10 mouse cellular contexts compared by ENCODE assay signal in the genomic region with DNA sequence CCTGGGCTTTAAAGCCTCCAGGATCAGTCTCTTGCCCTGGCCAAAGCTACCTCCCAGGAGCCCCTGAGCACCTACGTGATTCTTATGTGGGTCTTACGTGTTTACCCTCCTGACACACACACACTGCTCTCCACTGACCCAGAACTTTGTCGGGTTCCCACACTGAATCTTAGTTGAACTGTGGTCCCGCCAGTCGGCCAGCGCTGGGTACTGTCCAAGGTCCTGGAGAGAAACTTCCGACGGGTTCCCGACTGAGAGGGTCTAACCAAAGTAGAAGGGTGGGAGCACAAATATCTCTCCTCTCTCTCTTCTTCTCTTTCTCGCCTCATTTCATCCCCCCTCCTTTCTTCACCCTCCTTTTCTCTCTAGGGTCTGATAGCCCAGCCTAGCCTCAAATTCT. TPM values are rescaled to one million over a fixed set of nuclear protein-coding genes. Genes with fewer than 3 reads are reported as not detected.
DNase-seq lines count a peak whose midpoint lies in the region; ATAC-seq lines count a peak whose summit lies in the region.
"Had no signal": no experiment of that assay in that cellular context is flagged by ENCODE, and none has a peak within 500 bp of the region (broad histone marks: within the 10 kb centered on the region; RNA-seq: fewer than 3 reads in every experiment).

No protein-coding gene starts in this region.

- H3K36me3 ChIP-seq in midbrain, embryonic 14.5 days (ENCODE audit: control insufficient read depth, insufficient read depth, low read length), result no peaks in the 10 kb centered on the region
- H3K36me3 ChIP-seq in midbrain, embryonic 13.5 days, result no peaks in the 10 kb centered on the region
- no peaks in the 10 kb centered on the region for H3K36me3 ChIP-seq in embryonic facial prominence, embryonic 14.5 days (ENCODE audit: control insufficient read depth, insufficient read depth, low read length)

- H3K4me3 ChIP-seq in midbrain, embryonic 14.5 days (replicated peaks; ENCODE audit: low read depth, low read length), result no peak overlapping the region
- H3K4me3 ChIP-seq in midbrain, embryonic 13.5 days (replicated peaks), result no peak overlapping the region
- no peak overlapping the region for H3K4me3 ChIP-seq in embryonic facial prominence, embryonic 14.5 days (ENCODE audit: low read depth, low read length)

- H3K4me1 ChIP-seq in midbrain, embryonic 14.5 days (ENCODE audit: control insufficient read depth, insufficient read depth, low read length), result no peaks in the 10 kb centered on the region
- no peaks in the 10 kb centered on the region for H3K4me1 ChIP-seq in midbrain, embryonic 13.5 days (replicated peaks)
- H3K4me1 ChIP-seq in embryonic facial prominence, embryonic 14.5 days (ENCODE audit: control insufficient read depth, insufficient read depth, low read length), result no peaks in the 10 kb centered on the region

- H3K4me2 ChIP-seq in midbrain, embryonic 14.5 days (ENCODE audit: low read length), result no peak overlapping the region
- no peak overlapping the region for H3K4me2 ChIP-seq in midbrain, embryonic 13.5 days (replicated peaks)
- no peak overlapping the region for H3K4me2 ChIP-seq in embryonic facial prominence, embryonic 14.5 days (ENCODE audit: low read depth, low read length)

- H3K27ac ChIP-seq in midbrain, embryonic 14.5 days (replicated peaks; ENCODE audit: low read depth, low read length), result no peak overlapping the region
- no peak overlapping the region for H3K27ac ChIP-seq in midbrain, embryonic 13.5 days
- H3K27ac ChIP-seq in embryonic facial prominence, embryonic 14.5 days (replicated peaks; ENCODE audit: low read depth, low read length), result no peak overlapping the region

- H3K9me3 ChIP-seq in midbrain, embryonic 14.5 days (ENCODE audit: control insufficient read depth, low read length), result no peaks in the 10 kb centered on the region; the same call in 1 of the 2 replicates
- H3K9me3 ChIP-seq in midbrain, embryonic 13.5 days, result peaks cover 9% of the 10 kb centered on the region; the same call in 1 of the 2 replicates
- peaks cover 11% of the 10 kb centered on the region; the same call in 1 of the 2 replicates for H3K9me3 ChIP-seq in embryonic facial prominence, embryonic 14.5 days (ENCODE audit: control insufficient read depth, low read length)

- H3K27me3 ChIP-seq in midbrain, embryonic 14.5 days (ENCODE audit: control insufficient read depth, insufficient read depth, low read length), result no peaks in the 10 kb centered on the region
- H3K27me3 ChIP-seq in midbrain, embryonic 13.5 days, result peaks cover 13% of the 10 kb centered on the region
- H3K27me3 ChIP-seq in embryonic facial prominence, embryonic 14.5 days (replicated peaks; ENCODE audit: control insufficient read depth, insufficient read depth, low read length), result peaks cover 6% of the 10 kb centered on the region; the same call in 1 of the 2 replicates

- 10% methylated on average over 10 of the region's 10 CpGs for WGBS in midbrain, embryonic 14.5 days
- 11% methylated on average over 10 of the region's 10 CpGs for WGBS in midbrain, embryonic 13.5 days
- 7% methylated on average over 10 of the region's 10 CpGs for WGBS in embryonic facial prominence, embryonic 14.5 days

- no peak for ATAC-seq in midbrain, embryonic 14.5 days (ENCODE audit: low FRiP score, low TSS enrichment)
- no peak for ATAC-seq in midbrain, embryonic 13.5 days
- no peak for ATAC-seq in embryonic facial prominence, embryonic 14.5 days (ENCODE audit: low read depth)

- peak; percentile 16 to 27 for DNase-seq in adrenal gland, adult 18-20 months (ENCODE audit: low spot score in 2 of 2)
- no peak for DNase-seq in adrenal gland, postnatal 4 days (ENCODE audit: low spot score in 2 of 2)
- DNase-seq in midbrain, embryonic 14.5 days, result peak; percentile 35
- DNase-seq in embryonic facial prominence, embryonic 14.5 days (ENCODE audit: low spot score), result peak; percentile 50
- peak; percentile 49 for DNase-seq in ovary, postnatal 36 days (ENCODE audit: low spot score)
- no peak for DNase-seq in spleen, postnatal 4 days (ENCODE audit: low spot score in 2 of 2)
- DNase-seq in gastrocnemius, adult 18-20 months (ENCODE audit: low spot score), result no peak

- H3K9ac ChIP-seq in midbrain, embryonic 14.5 days (replicated peaks; ENCODE audit: low read length), result no peak overlapping the region
- no peak overlapping the region for H3K9ac ChIP-seq in midbrain, embryonic 13.5 days (replicated peaks)
- H3K9ac ChIP-seq in embryonic facial prominence, embryonic 14.5 days (ENCODE audit: low read depth, low read length), result no peak overlapping the region

RNA-seq across cellular contexts. Expression of gene Sppl2c, which starts 11.7 kb away (rescaled TPM):
- not detected for total RNA-seq in adrenal gland, adult 18-20 months (2021)
- total RNA-seq in adrenal gland, postnatal 4 days (2021), result not detected
- polyA plus RNA-seq in midbrain, embryonic 14.5 days (2014; fragmentation: Nextera tagmentation; extraction: Ambion mirVana), result not detected in 2 replicates
- polyA plus RNA-seq in midbrain, embryonic 13.5 days (2015; fragmentation: Nextera tagmentation; extraction: Ambion mirVana), result not detected in 2 replicates
- not detected in 2 replicates for polyA plus RNA-seq in embryonic facial prominence, embryonic 14.5 days (2014; fragmentation: Nextera tagmentation; extraction: Ambion mirVana)
- total RNA-seq in gastrocnemius, adult 18-20 months (2021), result not detected
- total RNA-seq: heart, adult 18-20 months; liver, adult 2 months had no signal
- polyA plus RNA-seq: liver, adult 2 months had no signal

RNA-seq across cellular contexts. Expression of gene Mapt, which starts 33.3 kb away (rescaled TPM):
- 100 to 1,000 TPM; 128 to 208 TPM for total RNA-seq in adrenal gland, adult 18-20 months (2021)
- 100 to 1,000 TPM; 105 to 107 TPM for total RNA-seq in adrenal gland, postnatal 4 days (2021)
- polyA plus RNA-seq in midbrain, embryonic 14.5 days (2014; fragmentation: Nextera tagmentation; extraction: Ambion mirVana), result 836 and 875 TPM in 2 replicates
- 537 and 610 TPM in 2 replicates for polyA plus RNA-seq in midbrain, embryonic 13.5 days (2015; fragmentation: Nextera tagmentation; extraction: Ambion mirVana)
- 26.5 and 27.2 TPM in 2 replicates for polyA plus RNA-seq in embryonic facial prominence, embryonic 14.5 days (2014; fragmentation: Nextera tagmentation; extraction: Ambion mirVana)
- 10 to 100 TPM; 71.8 to 85.5 TPM for total RNA-seq in gastrocnemius, adult 18-20 months (2021)

Comparison
In these comparisons a context has a peak if more than half of its experiments do, and no peak if none do; other contexts are left out.
1. DNase-seq: peak in adrenal gland, adult 18-20 months (2 of 2), midbrain, embryonic 14.5 days (single experiment), embryonic facial prominence, embryonic 14.5 days (single experiment) and ovary, postnatal 36 days (single experiment); none in adrenal gland, postnatal 4 days (0 of 2), spleen, postnatal 4 days (0 of 2) and gastrocnemius, adult 18-20 months (single experiment).